Mouse (Mus musculus) lung, adult 2 months (tissue): ENCODE data around the gene Slc25a40.

ENCODE experiments used
- CTCF ChIP-seq: fragments of 200-500 bp; IDR thresholded peaks from 2 replicates; pipeline ENCODE4 v1.5.1; 2011; ENCODE audit warnings: mild to moderate bottlenecking, low read length, control low read depth; ENCODE audit not compliant: insufficient read depth
- POLR2A ChIP-seq: fragments of 200-500 bp; IDR thresholded peaks from 2 replicates; pipeline ENCODE4 v1.6.1; 2011; ENCODE audit warnings: low read depth, mild to moderate bottlenecking, control low read depth, low read length, borderline replicate concordance; ENCODE audit errors: extremely low read depth

GRCm38 (mm10) chr5:8488701-8489297 is 66.1 kb downstream of the Slc25a40 start:
- no peak for TF ChIP-seq CTCF
- no peak for TF ChIP-seq POLR2A
